Mouse (Mus musculus): ENCODE measurements around the gene Espn. TPM values are rescaled to one million over a fixed set of nuclear protein-coding genes. Genes with fewer than 3 reads are reported as not detected.
A peak's percentile ranks its signal among the peaks of the same experiment; 100 is the strongest.

Espn gene
- polyA plus RNA-seq, 1 experiment from 2014 or later = 10.5 TPM

DNA sequence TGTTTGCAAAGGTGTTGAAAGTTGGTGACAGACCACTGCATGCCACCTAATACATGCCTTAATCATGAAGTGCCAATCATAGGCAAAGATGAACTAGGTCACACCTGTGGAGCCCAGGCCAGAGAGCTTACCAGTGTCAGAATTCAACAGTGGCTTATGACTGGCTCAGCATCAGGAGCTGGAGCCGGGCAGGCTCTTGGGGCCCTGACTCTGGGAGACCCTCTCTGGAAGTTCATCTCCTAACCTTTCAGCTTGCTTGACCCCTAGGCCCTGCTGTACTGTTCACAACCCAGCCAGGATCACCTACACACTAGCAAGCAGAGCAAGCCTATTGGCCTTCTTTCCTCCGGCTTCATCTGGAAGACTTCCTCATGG, 15.3 kb downstream of the Espn start:
- no peaks in the 10 kb centered on the region for H3K9me3 ChIP-seq (ENCODE audit: control insufficient read depth, low read depth, low read length)
- H3K4me2 ChIP-seq (replicated peaks; ENCODE audit: low read depth, low read length) = no peak overlapping the region
- no peak for ATAC-seq (ENCODE audit: insufficient number of reproducible peaks, insufficient read depth, low FRiP score, low read depth)
- no peak overlapping the region for H3K27ac ChIP-seq (ENCODE audit: low read length)
- no peaks in the 10 kb centered on the region for H3K36me3 ChIP-seq (ENCODE audit: control insufficient read depth, insufficient read depth, low read length)
- peaks cover 21% of the 10 kb centered on the region for H3K27me3 ChIP-seq (ENCODE audit: control insufficient read depth, insufficient read depth, low read length)
- H3K4me3 ChIP-seq (ENCODE audit: low read depth, low read length) = no peak overlapping the region
- H3K4me1 ChIP-seq (ENCODE audit: control insufficient read depth, insufficient read depth, low read length) = no peaks in the 10 kb centered on the region
- WGBS = 92% methylated on average over 2 of the region's 2 CpGs
- no peak overlapping the region for H3K9ac ChIP-seq (replicated peaks; ENCODE audit: low read depth, low read length)

DNA sequence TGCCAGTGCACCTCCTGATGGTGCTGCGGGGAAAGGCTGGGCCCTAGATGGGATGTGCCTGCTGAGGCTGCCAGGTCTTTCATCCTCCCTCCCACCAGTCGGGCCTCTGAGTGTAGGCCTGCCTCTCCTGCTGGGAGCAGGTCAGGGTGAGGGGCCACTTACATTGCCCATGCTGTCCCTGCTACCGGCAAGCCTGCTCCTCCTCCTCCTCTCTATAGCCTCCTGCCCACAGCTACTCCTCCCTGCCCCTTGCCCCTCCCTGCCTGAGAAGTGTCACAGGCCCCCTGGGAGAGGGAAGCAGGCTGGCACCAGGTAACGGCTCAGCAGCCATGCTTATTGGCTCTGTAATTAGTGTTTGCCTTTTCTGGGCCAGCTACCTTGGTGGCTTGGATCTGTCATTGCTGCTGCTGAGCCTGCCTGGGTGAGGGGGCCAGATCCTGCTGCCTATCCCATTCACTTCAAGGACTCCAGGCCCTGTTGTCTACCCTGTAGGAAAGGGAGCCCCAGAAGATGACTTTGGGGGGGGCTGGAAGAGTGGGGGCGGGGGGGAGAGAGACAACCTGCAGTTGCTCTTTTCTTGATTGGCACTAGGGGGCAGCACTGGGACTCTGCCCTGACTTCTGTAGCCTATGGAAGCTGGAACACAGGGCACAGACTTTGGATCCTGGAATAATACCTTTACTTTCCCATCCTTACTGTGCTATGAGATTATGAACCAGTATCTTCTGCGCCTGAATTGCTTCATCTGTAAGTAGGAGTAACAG, 15.9 kb downstream of the Espn start:
- H3K27me3 ChIP-seq (ENCODE audit: control insufficient read depth, insufficient read depth, low read length) = peaks cover 25% of the 10 kb centered on the region
- 0 out of 2 replicates have a peak, but pooled peaks cover 1% of the 10 kb centered on the region for H3K4me1 ChIP-seq (ENCODE audit: control insufficient read depth, insufficient read depth, low read length)
- no peak overlapping the region for H3K27ac ChIP-seq (ENCODE audit: low read length)
- 39% methylated on average over 6 of the region's 6 CpGs for WGBS
- ATAC-seq (ENCODE audit: insufficient number of reproducible peaks, insufficient read depth, low FRiP score, low read depth) = no peak
- no peak overlapping the region for H3K4me2 ChIP-seq (replicated peaks; ENCODE audit: low read depth, low read length)
- no peaks in the 10 kb centered on the region for H3K9me3 ChIP-seq (ENCODE audit: control insufficient read depth, low read depth, low read length)
- no peaks in the 10 kb centered on the region for H3K36me3 ChIP-seq (ENCODE audit: control insufficient read depth, insufficient read depth, low read length)
- H3K9ac ChIP-seq (replicated peaks; ENCODE audit: low read depth, low read length) = no peak overlapping the region
- H3K4me3 ChIP-seq (ENCODE audit: low read depth, low read length) = no peak overlapping the region

DNA sequence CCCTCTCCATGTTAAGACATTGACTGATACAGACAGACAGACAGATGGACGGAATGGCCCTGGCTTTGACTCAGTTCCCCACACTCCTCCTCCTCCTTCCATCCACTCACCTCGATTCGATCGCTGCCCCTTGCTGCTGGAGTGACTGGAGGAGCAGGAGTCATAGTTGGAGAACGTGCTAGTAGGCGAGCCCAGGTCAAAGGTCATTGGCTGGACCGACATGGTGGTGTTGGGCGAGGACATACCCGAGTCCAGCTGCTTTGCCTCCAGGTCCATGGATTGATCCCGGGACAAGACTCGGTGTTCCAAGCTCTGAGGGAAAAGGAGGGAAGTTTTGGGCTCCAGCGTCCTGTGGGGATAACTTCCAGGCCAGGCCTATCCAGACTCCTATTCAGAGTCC, 16.8 kb downstream of the Espn start:
- H3K27me3 ChIP-seq (ENCODE audit: control insufficient read depth, insufficient read depth, low read length) = peaks cover 34% of the 10 kb centered on the region

DNA sequence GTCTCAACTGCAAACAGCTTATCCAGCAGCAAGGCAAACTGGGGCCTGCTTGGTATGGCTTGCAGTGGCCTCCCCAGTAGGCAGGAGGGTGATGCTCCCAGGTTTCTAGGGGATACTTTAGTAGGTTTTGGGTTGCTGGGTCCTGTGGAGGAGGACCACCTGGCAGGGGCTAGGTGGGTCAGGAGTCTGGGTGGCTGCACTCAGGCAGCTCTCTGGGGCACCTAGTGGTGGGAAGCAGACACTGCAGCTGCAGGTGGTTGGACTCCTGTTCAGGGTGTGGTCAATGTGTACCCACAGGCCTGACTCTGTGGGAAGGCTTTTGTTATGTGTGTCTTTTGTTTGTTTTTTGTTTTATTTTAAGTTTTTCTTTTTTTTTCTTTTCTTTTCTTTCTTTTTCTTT, 17.7 kb downstream of the Espn start:
- no peak overlapping the region for H3K9ac ChIP-seq (replicated peaks; ENCODE audit: low read depth, low read length)
- no peak overlapping the region for H3K4me3 ChIP-seq (ENCODE audit: low read depth, low read length)
- H3K4me1 ChIP-seq (ENCODE audit: control insufficient read depth, insufficient read depth, low read length) = 0 out of 2 replicates have a peak, but pooled peaks cover 8% of the 10 kb centered on the region
- ATAC-seq (ENCODE audit: insufficient number of reproducible peaks, insufficient read depth, low FRiP score, low read depth) = no peak
- no peak overlapping the region for H3K4me2 ChIP-seq (replicated peaks; ENCODE audit: low read depth, low read length)
- H3K27me3 ChIP-seq (ENCODE audit: control insufficient read depth, insufficient read depth, low read length) = peaks cover 41% of the 10 kb centered on the region
- no peak overlapping the region for H3K27ac ChIP-seq (ENCODE audit: low read length)
- H3K9me3 ChIP-seq (ENCODE audit: control insufficient read depth, low read depth, low read length) = no peaks in the 10 kb centered on the region
- no peaks in the 10 kb centered on the region for H3K36me3 ChIP-seq (ENCODE audit: control insufficient read depth, insufficient read depth, low read length)

More for the DNA sequence above, 16.8 kb downstream of the Espn start:
- Histone ChIP-seq H3K4me2 (replicated peaks; ENCODE audit: low read depth, low read length) (no peak overlapping the region), H3K27ac (ENCODE audit: low read length) (no peak overlapping the region), H3K4me3 (ENCODE audit: low read depth, low read length) (no peak overlapping the region), H3K9me3 (ENCODE audit: control insufficient read depth, low read depth, low read length) (no peaks in the 10 kb centered on the region), H3K36me3 (ENCODE audit: control insufficient read depth, insufficient read depth, low read length) (no peaks in the 10 kb centered on the region), H3K9ac (replicated peaks; ENCODE audit: low read depth, low read length) (no peak overlapping the region), H3K4me1 (ENCODE audit: control insufficient read depth, insufficient read depth, low read length) (0 out of 2 replicates have a peak, but pooled peaks cover 8% of the 10 kb centered on the region)
- ATAC-seq (ENCODE audit: insufficient number of reproducible peaks, insufficient read depth, low FRiP score, low read depth) = no peak
- 77% methylated on average over 12 of the region's 12 CpGs for WGBS

DNA sequence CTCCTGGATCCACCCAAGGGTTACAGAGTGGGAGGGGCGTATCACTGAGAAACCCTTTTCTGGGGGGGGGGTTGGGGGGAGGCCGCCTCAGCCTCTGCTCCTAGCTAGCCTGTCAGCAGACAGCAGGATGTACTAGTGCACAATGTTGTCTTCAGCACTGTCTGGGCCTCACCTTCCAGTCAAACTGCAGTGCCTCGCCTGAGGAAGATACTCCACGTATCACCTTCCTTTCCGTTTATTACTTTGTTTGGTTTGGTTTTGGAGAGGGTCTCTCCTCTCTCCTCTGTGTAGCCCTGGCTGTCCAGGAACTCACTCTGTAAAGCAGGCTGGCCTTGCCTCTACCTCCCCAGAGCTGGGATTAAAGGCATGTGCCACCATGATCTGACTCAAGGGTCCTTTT, 19.0 kb downstream of the Espn start:
- Histone ChIP-seq H3K27ac (ENCODE audit: low read length) (no peak overlapping the region), H3K27me3 (ENCODE audit: control insufficient read depth, insufficient read depth, low read length) (peaks cover 54% of the 10 kb centered on the region), H3K4me1 (ENCODE audit: control insufficient read depth, insufficient read depth, low read length) (0 out of 2 replicates have a peak, but pooled peaks cover 8% of the 10 kb centered on the region)

DNA sequence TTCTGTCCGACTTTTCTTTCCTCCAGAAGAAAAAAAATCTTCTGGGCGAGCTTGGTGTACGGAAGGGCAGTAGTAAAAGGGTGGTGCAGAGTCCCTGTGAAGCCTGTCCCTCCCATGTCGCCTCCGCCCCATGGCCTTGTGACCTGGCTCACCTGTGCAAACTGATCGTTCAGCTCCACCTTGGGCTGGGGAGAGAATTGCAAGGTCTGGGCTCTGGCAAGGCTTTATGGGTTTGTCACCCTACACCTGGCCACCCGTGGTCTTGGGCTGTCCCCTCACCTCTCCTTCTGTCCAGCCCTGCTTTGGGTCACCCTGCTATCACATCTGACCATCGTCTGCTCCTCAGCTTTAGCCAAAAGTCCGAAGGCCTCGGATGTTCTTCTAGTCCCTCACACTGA, 19.4 kb downstream of the Espn start:
- Histone ChIP-seq H3K36me3 (ENCODE audit: control insufficient read depth, insufficient read depth, low read length) (no peaks in the 10 kb centered on the region), H3K27me3 (ENCODE audit: control insufficient read depth, insufficient read depth, low read length) (peaks cover 58% of the 10 kb centered on the region), H3K4me3 (ENCODE audit: low read depth, low read length) (no peak overlapping the region), H3K4me2 (replicated peaks; ENCODE audit: low read depth, low read length) (no peak overlapping the region), H3K9me3 (ENCODE audit: control insufficient read depth, low read depth, low read length) (no peaks in the 10 kb centered on the region), H3K9ac (replicated peaks; ENCODE audit: low read depth, low read length) (no peak overlapping the region), H3K4me1 (ENCODE audit: control insufficient read depth, insufficient read depth, low read length) (0 out of 2 replicates have a peak, but pooled peaks cover 8% of the 10 kb centered on the region), H3K27ac (ENCODE audit: low read length) (no peak overlapping the region)
- no peak for ATAC-seq (ENCODE audit: insufficient number of reproducible peaks, insufficient read depth, low FRiP score, low read depth)
- 23% methylated on average over 10 of the region's 10 CpGs for WGBS

More for the DNA sequence above, 19.0 kb downstream of the Espn start:
- no peak for ATAC-seq (ENCODE audit: insufficient number of reproducible peaks, insufficient read depth, low FRiP score, low read depth)
- Histone ChIP-seq H3K4me3 (ENCODE audit: low read depth, low read length) (no peak overlapping the region), H3K9ac (replicated peaks; ENCODE audit: low read depth, low read length) (no peak overlapping the region), H3K4me2 (replicated peaks; ENCODE audit: low read depth, low read length) (no peak overlapping the region), H3K36me3 (ENCODE audit: control insufficient read depth, insufficient read depth, low read length) (no peaks in the 10 kb centered on the region), H3K9me3 (ENCODE audit: control insufficient read depth, low read depth, low read length) (no peaks in the 10 kb centered on the region)
- 43% methylated on average over 5 of the region's 5 CpGs for WGBS

DNA sequence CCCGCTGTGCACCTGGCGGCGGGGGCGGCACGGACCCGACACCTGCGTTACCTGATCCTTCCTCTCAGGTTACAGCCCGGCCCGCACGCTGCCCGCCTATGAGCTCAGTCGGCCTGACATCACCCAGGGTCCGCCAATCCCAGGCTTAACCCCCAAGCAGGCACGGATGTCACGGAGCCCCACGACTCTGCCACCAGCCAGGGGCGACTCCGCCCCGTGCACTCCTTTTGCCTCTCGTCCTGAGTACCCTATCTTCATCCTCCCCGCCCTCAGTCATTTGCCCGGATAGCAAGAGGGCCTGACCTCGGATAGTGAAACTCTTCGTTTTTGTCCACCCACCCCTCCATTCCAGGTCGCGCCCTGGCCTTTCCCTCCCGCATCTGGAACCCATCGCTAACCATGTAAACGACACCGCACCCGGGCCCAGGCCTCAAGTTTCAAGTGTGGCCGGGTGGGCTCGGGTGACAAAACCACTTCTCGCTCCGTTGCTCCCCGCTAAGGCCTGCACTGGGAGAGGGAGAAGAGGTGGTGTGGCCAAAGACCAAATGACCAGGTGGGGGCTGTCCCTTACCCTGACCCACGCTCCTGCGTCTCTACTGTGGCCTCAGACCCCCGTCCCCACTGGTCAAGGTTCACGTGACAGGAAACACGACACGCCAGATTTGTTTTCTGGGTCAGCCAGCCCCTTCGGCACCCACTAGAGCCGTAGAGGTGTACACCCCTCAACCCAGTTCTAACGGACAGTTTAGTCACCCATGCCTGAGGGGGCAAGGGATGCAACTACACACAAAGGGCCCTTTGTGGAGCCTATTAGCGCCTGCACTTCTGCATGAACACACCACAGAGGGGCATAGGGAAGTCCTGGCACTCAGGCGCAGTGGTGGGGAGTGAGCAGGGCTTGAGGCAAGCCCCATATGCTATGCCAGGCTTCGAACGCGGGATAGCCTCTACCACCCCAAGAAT, 20.1 kb downstream of the Espn start:
- ATAC-seq (ENCODE audit: insufficient number of reproducible peaks, insufficient read depth, low FRiP score, low read depth) = peak; percentile 50
- H3K9ac ChIP-seq (replicated peaks; ENCODE audit: low read depth, low read length) = no peak overlapping the region

More for the DNA sequence above, 20.1 kb downstream of the Espn start:
- Histone ChIP-seq H3K4me3 (ENCODE audit: low read depth, low read length) (peak overlapping the region; percentile 37), H3K4me1 (ENCODE audit: control insufficient read depth, insufficient read depth, low read length) (0 out of 2 replicates have a peak, but pooled peaks cover 8% of the 10 kb centered on the region), H3K9me3 (ENCODE audit: control insufficient read depth, low read depth, low read length) (no peaks in the 10 kb centered on the region), H3K27ac (ENCODE audit: low read length) (no peak overlapping the region), H3K4me2 (replicated peaks; ENCODE audit: low read depth, low read length) (peak overlapping the region; percentile 76), H3K27me3 (ENCODE audit: control insufficient read depth, insufficient read depth, low read length) (peaks cover 65% of the 10 kb centered on the region), H3K36me3 (ENCODE audit: control insufficient read depth, insufficient read depth, low read length) (no peaks in the 10 kb centered on the region)
- 7% methylated on average over 50 of the region's 50 CpGs for WGBS
